Mouse (Mus musculus) erythroblast, embryonic 14.5 days (primary cell): ENCODE measurements around the gene Gfra1. TPM values are rescaled to one million over a fixed set of nuclear protein-coding genes. Genes with fewer than 3 reads are reported as not detected.

Experiments used
- H3K27me3 ChIP-seq: 2 replicates; pipeline ENCODE4 v1.6.1; 2012; ENCODE audit warnings: inconsistent platforms; ENCODE audit not compliant: control insufficient read depth
- H3K36me3 ChIP-seq: 2 replicates; pipeline ENCODE4 v1.6.1; 2012; ENCODE audit warnings: mild to moderate bottlenecking, inconsistent platforms; ENCODE audit not compliant: control insufficient read depth
- H3K4me1 ChIP-seq: 2 replicates; pipeline ENCODE4 v1.6.1; 2012; ENCODE audit warnings: inconsistent platforms; ENCODE audit not compliant: control insufficient read depth
- H3K4me3 ChIP-seq: replicated peaks from 2 replicates; pipeline ENCODE3; 2012; ENCODE audit warnings: moderate library complexity, mild to moderate bottlenecking, inconsistent platforms
- H3K9me3 ChIP-seq: 2 replicates; pipeline ENCODE4 v1.6.1; 2012; ENCODE audit warnings: low read length, inconsistent platforms, mixed read lengths; ENCODE audit not compliant: control insufficient read depth
- GATA1 ChIP-seq: IDR thresholded peaks from 2 replicates; pipeline ENCODE4 v1.6.1; 2012; ENCODE audit warnings: low read length, inconsistent platforms, mixed read lengths
- TAL1 ChIP-seq: IDR thresholded peaks from 3 replicates; pipeline ENCODE4 v1.6.1; 2012; ENCODE audit warnings: low read length, inconsistent platforms, mixed read lengths
- polyA plus RNA-seq: library from polyadenylated mRNA; stranded (reverse); fragments of >175 nt; gene quantifications from 2 replicates; pipeline ENCODE4 v1.2.3, GENCODE M21; 2012

Gfra1 gene
- polyA plus RNA-seq, 1 experiment = not detected

DNA sequence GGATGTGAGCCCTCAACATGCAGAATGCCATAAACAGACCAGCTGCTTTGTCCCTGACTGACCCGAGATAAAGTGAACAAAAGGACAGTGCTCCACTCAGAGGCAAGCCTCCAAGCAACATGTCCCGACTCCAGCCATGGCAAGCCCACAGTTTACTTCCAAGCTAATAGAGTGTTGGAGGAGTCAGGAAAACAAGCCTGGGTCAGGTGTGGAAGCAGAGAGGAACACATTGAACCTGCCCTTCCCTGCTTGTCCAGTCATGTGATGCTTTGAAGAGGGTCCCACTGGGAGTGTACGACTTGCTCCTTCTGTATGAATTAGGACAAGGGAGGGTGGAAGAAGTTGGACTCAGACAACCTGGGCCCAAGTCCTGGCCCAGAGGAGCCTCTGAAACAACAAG lies 72.4 kb downstream of the Gfra1 start:
- Histone ChIP-seq H3K4me1 (no peaks in the 10 kb centered on the region), H3K9me3 (peaks cover 2% of the 10 kb centered on the region; the same call in 1 of the 2 replicates), H3K27me3 (no peaks in the 10 kb centered on the region), H3K4me3 (no peak overlapping the region), H3K36me3 (no peaks in the 10 kb centered on the region)
- TF ChIP-seq TAL1 (no peak), GATA1 (no peak)

- no peaks in the 10 kb centered on the region for H3K36me3 ChIP-seq
- H3K4me3 ChIP-seq = no peak overlapping the region
- no peaks in the 10 kb centered on the region for H3K27me3 ChIP-seq
- TF ChIP-seq TAL1 = no peak
- TF ChIP-seq GATA1 = no peak
- no peaks in the 10 kb centered on the region for H3K9me3 ChIP-seq
- no peaks in the 10 kb centered on the region for H3K4me1 ChIP-seq
Observed at GRCm38 (mm10) chr19:58382535-58382934, 73.2 kb downstream of the Gfra1 start.

DNA sequence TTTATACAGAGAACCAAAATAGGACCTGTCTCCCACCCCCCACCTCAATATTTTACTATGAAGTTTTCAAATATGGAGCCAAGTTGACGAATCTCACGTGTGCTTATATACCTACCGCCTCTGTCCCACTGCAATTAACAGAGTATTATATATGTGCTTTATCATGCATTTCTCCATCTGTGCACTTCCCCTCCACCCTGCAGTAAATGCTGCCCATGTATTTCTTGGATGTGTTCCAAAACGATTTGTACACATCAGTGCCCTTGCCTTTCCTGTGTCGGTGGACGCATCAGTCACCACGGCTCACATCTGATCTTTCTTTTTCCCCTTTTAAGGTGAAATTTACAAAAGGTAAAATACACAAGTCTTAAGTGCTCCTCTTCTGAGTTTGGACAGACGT lies 77.7 kb downstream of the Gfra1 start:
- H3K4me3 ChIP-seq = no peak overlapping the region
- TF ChIP-seq TAL1 (no peak), GATA1 (no peak)
- H3K36me3 ChIP-seq = no peaks in the 10 kb centered on the region
- no peaks in the 10 kb centered on the region for H3K27me3 ChIP-seq
- no peaks in the 10 kb centered on the region for H3K9me3 ChIP-seq
- H3K4me1 ChIP-seq = no peaks in the 10 kb centered on the region

- Histone ChIP-seq H3K9me3 (no peaks in the 10 kb centered on the region), H3K4me3 (no peak overlapping the region), H3K36me3 (no peaks in the 10 kb centered on the region), H3K27me3 (no peaks in the 10 kb centered on the region), H3K4me1 (no peaks in the 10 kb centered on the region)
- TF ChIP-seq TAL1 (no peak), GATA1 (no peak)
Observed at GRCm38 (mm10) chr19:58376675-58377102, 79.0 kb downstream of the Gfra1 start.

GRCm38 (mm10) chr19:58374648-58375047 lies 81.1 kb downstream of the Gfra1 start:
- Histone ChIP-seq H3K9me3 (no peaks in the 10 kb centered on the region), H3K36me3 (no peaks in the 10 kb centered on the region), H3K27me3 (no peaks in the 10 kb centered on the region), H3K4me3 (no peak overlapping the region), H3K4me1 (no peaks in the 10 kb centered on the region)
- no peak for TF ChIP-seq TAL1
- TF ChIP-seq GATA1 = no peak

DNA sequence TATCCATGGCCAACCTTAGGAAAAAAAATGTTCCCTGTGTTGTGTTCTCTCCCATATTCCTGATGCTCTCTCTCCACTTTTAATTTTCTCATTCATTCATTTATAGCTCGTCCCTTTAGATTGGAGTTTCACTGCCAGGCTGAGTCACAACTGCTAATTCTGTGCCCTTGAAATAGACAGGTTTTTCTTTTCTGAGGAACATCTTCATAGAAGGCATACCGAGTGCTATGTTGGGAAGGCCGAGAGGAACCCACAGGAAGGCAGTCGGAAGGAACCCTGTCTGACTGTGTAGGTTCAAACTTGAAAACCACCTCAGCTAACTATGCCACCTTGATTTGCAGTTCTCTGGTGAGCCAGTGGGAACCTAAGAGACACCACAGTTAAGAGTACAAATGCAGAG lies 81.6 kb downstream of the Gfra1 start:
- Histone ChIP-seq H3K36me3 (no peaks in the 10 kb centered on the region), H3K4me1 (no peaks in the 10 kb centered on the region), H3K4me3 (no peak overlapping the region), H3K9me3 (no peaks in the 10 kb centered on the region), H3K27me3 (no peaks in the 10 kb centered on the region)
- TF ChIP-seq TAL1 (no peak), GATA1 (no peak)

GRCm38 (mm10) chr19:58368513-58368912 lies 87.2 kb downstream of the Gfra1 start:
- H3K27me3 ChIP-seq = no peaks in the 10 kb centered on the region
- no peak overlapping the region for H3K4me3 ChIP-seq
- TF ChIP-seq TAL1 (no peak), GATA1 (no peak)
- H3K9me3 ChIP-seq = no peaks in the 10 kb centered on the region
- no peaks in the 10 kb centered on the region for H3K36me3 ChIP-seq
- H3K4me1 ChIP-seq = no peaks in the 10 kb centered on the region

GRCm38 (mm10) chr19:58364688-58365087 lies 91.0 kb downstream of the Gfra1 start:
- Histone ChIP-seq H3K36me3 (no peaks in the 10 kb centered on the region), H3K4me1 (no peaks in the 10 kb centered on the region), H3K4me3 (no peak overlapping the region), H3K27me3 (no peaks in the 10 kb centered on the region), H3K9me3 (no peaks in the 10 kb centered on the region)
- TF ChIP-seq GATA1 (no peak), TAL1 (no peak)

- Histone ChIP-seq H3K27me3 (no peaks in the 10 kb centered on the region), H3K4me1 (no peaks in the 10 kb centered on the region), H3K36me3 (no peaks in the 10 kb centered on the region), H3K9me3 (no peaks in the 10 kb centered on the region), H3K4me3 (no peak overlapping the region)
- TF ChIP-seq GATA1 (no peak), TAL1 (no peak)
Observed at GRCm38 (mm10) chr19:58360982-58361381, 94.7 kb downstream of the Gfra1 start.

- H3K4me1 ChIP-seq = no peaks in the 10 kb centered on the region
- H3K36me3 ChIP-seq = no peaks in the 10 kb centered on the region
- no peak for TF ChIP-seq GATA1
- TF ChIP-seq TAL1 = no peak
- no peaks in the 10 kb centered on the region for H3K27me3 ChIP-seq
- no peaks in the 10 kb centered on the region for H3K9me3 ChIP-seq
- H3K4me3 ChIP-seq = no peak overlapping the region
Observed at GRCm38 (mm10) chr19:58358063-58358462, 97.6 kb downstream of the Gfra1 start.
